Mouse (Mus musculus): Measurements from ENCODE around the gene Exosc9. TPM values are rescaled to one million over a fixed set of nuclear protein-coding genes. Genes with fewer than 3 reads are reported as not detected.
"Not testable (repeated sequence)": the region's sequence is repeated elsewhere in the genome, so short reads cannot be mapped to it uniquely, and the experiment has no call there.

The Exosc9 gene
- polyA plus RNA-seq, 1 experiment from 2014 or later, result 86.9 TPM

GRCm38 (mm10) chr3:36563666-36564065 lies 11.3 kb downstream of the Exosc9 start:
- peaks cover under 1% of the 10 kb centered on the region; the same call in 1 of the 2 replicates for H3K4me1 ChIP-seq
- H3K4me3 ChIP-seq, result no peak overlapping the region
- no peaks in the 10 kb centered on the region for H3K27me3 ChIP-seq
- no peak for ATAC-seq
- H3K9me3 ChIP-seq (replicated peaks), result no peaks in the 10 kb centered on the region
- peaks cover 86% of the 10 kb centered on the region for H3K36me3 ChIP-seq (ENCODE audit: poor library complexity, severe bottlenecking)
- no peak overlapping the region for H3K4me2 ChIP-seq
- no peak overlapping the region for H3K9ac ChIP-seq
- H3K27ac ChIP-seq, result no peak overlapping the region
- 94% methylated on average over 3 of the region's 3 CpGs for WGBS

GRCm38 (mm10) chr3:36569836-36570235 lies 17.4 kb downstream of the Exosc9 start:
- Histone ChIP-seq H3K9ac (peak overlapping the region; percentile 79), H3K9me3 (replicated peaks) (no peaks in the 10 kb centered on the region), H3K36me3 (ENCODE audit: poor library complexity, severe bottlenecking) (peaks cover 53% of the 10 kb centered on the region)

GRCm38 (mm10) chr3:36571361-36571826 lies 19.0 kb downstream of the Exosc9 start:
- H3K27ac ChIP-seq, result peak overlapping the region; percentile 75
- under 1% methylated on average over 46 of the region's 46 CpGs for WGBS
- no peaks in the 10 kb centered on the region for H3K27me3 ChIP-seq
- H3K4me1 ChIP-seq, result peaks cover 30% of the 10 kb centered on the region
- H3K36me3 ChIP-seq (ENCODE audit: poor library complexity, severe bottlenecking), result peaks cover 40% of the 10 kb centered on the region
- peak overlapping the region; percentile 85 for H3K4me3 ChIP-seq
- no peaks in the 10 kb centered on the region for H3K9me3 ChIP-seq (replicated peaks)
- peak overlapping the region; percentile 79 for H3K9ac ChIP-seq
- ATAC-seq, result no peak; the same call in 1 of the 2 replicates
- peak overlapping the region; percentile 88 for H3K4me2 ChIP-seq

More at GRCm38 (mm10) chr3:36569836-36570235, 17.4 kb downstream of the Exosc9 start:
- WGBS, result 83% methylated on average over 5 of the region's 5 CpGs
- Histone ChIP-seq H3K27ac (no peak overlapping the region), H3K4me3 (peak overlapping the region; percentile 85), H3K27me3 (no peaks in the 10 kb centered on the region), H3K4me1 (peaks cover 30% of the 10 kb centered on the region), H3K4me2 (peak overlapping the region; percentile 88)
- ATAC-seq, result no peak

GRCm38 (mm10) chr3:36571827-36572378 lies 19.5 kb downstream of the Exosc9 start, which contains the start of gene Ccna2:
Gene Ccna2, minus strand, starts transcription at chr3:36572150.
- Histone ChIP-seq H3K27ac (peak within 1 kb of the TSS; percentile 87), H3K9ac (peak within 1 kb of the TSS; percentile 79), H3K4me2 (peak within 1 kb of the TSS; percentile 88), H3K4me3 (peak within 1 kb of the TSS; percentile 85), H3K36me3 (ENCODE audit: poor library complexity, severe bottlenecking) (peaks cover 35% of the 10 kb centered on the region), H3K9me3 (replicated peaks) (no peaks in the 10 kb centered on the region), H3K27me3 (no peaks in the 10 kb centered on the region), H3K4me1 (peaks cover 30% of the 10 kb centered on the region)
- ATAC-seq, result peak; percentile 100
- WGBS, result under 1% methylated on average over 59 of the region's 60 CpGs

- Histone ChIP-seq H3K4me2 (no peak overlapping the region), H3K9me3 (replicated peaks) (no peaks in the 10 kb centered on the region), H3K27me3 (no peaks in the 10 kb centered on the region), H3K9ac (no peak overlapping the region), H3K36me3 (ENCODE audit: poor library complexity, severe bottlenecking) (peaks cover 12% of the 10 kb centered on the region; the same call in 1 of the 2 replicates), H3K27ac (no peak overlapping the region), H3K4me1 (0 out of 2 replicates have a peak, but pooled peaks cover 4% of the 10 kb centered on the region), H3K4me3 (no peak overlapping the region)
- no peak for ATAC-seq
- 76% methylated on average over 3 of the region's 3 CpGs for WGBS
Observed at GRCm38 (mm10) chr3:36598811-36599210, 46.4 kb downstream of the Exosc9 start.

- not testable (repeated sequence) for H3K9ac ChIP-seq; ATAC-seq; H3K4me1 ChIP-seq; H3K27ac ChIP-seq; H3K4me2 ChIP-seq; H3K9me3 ChIP-seq (replicated peaks); H3K27me3 ChIP-seq; H3K4me3 ChIP-seq
- H3K36me3 ChIP-seq (ENCODE audit: poor library complexity, severe bottlenecking), result peaks cover 11% of the 10 kb centered on the region; the same call in 1 of the 2 replicates
- 88% methylated on average over 8 of the region's 9 CpGs for WGBS
Observed at GRCm38 (mm10) chr3:36599773-36600172, 47.4 kb downstream of the Exosc9 start.

- no peaks in the 10 kb centered on the region for H3K27me3 ChIP-seq
- H3K4me3 ChIP-seq, result no peak overlapping the region
- 84% methylated on average over 7 of the region's 7 CpGs for WGBS
- H3K4me1 ChIP-seq, result no peaks in the 10 kb centered on the region
- ATAC-seq, result no peak
- no peak overlapping the region for H3K9ac ChIP-seq
- no peak overlapping the region for H3K27ac ChIP-seq
- no peak overlapping the region for H3K4me2 ChIP-seq
- no peaks in the 10 kb centered on the region for H3K9me3 ChIP-seq (replicated peaks)
- peaks cover 19% of the 10 kb centered on the region for H3K36me3 ChIP-seq (ENCODE audit: poor library complexity, severe bottlenecking)
Observed at GRCm38 (mm10) chr3:36605894-36606783, 53.7 kb downstream of the Exosc9 start.

- Histone ChIP-seq H3K9ac (peak overlapping the region; percentile 84), H3K4me3 (peak overlapping the region; percentile 69), H3K4me1 (peaks cover 12% of the 10 kb centered on the region), H3K4me2 (peak overlapping the region; percentile 63), H3K27ac (peak overlapping the region; percentile 63), H3K9me3 (replicated peaks) (no peaks in the 10 kb centered on the region), H3K36me3 (ENCODE audit: poor library complexity, severe bottlenecking) (peaks cover 6% of the 10 kb centered on the region; the same call in 1 of the 2 replicates), H3K27me3 (no peaks in the 10 kb centered on the region)
- peak; percentile 39 for ATAC-seq
- 3% methylated on average over 6 of the region's 6 CpGs for WGBS
Observed at GRCm38 (mm10) chr3:36612687-36613086, 60.3 kb downstream of the Exosc9 start.

GRCm38 (mm10) chr3:36613202-36613907 lies 60.9 kb downstream of the Exosc9 start, which contains the start of gene Bbs7:
Gene Bbs7, minus strand, starts transcription at chr3:36613477.
- H3K4me1 ChIP-seq, result peaks cover 12% of the 10 kb centered on the region
- peak within 1 kb of the TSS; percentile 84 for H3K9ac ChIP-seq
- ATAC-seq, result peak; percentile 100
- no peaks in the 10 kb centered on the region for H3K27me3 ChIP-seq
- 5% methylated on average over 35 of the region's 38 CpGs for WGBS
- H3K4me2 ChIP-seq, result peak within 1 kb of the TSS; percentile 63
- no peaks in the 10 kb centered on the region for H3K9me3 ChIP-seq (replicated peaks)
- peak within 1 kb of the TSS; percentile 69 for H3K4me3 ChIP-seq
- H3K36me3 ChIP-seq (ENCODE audit: poor library complexity, severe bottlenecking), result peaks cover 6% of the 10 kb centered on the region; the same call in 1 of the 2 replicates
- peak within 1 kb of the TSS; percentile 63 for H3K27ac ChIP-seq

GRCm38 (mm10) chr3:36613908-36614255 lies 61.5 kb downstream of the Exosc9 start:
- WGBS, result 68% methylated on average over 5 of the region's 5 CpGs
- H3K9ac ChIP-seq, result peak overlapping the region; percentile 84; the same call in 1 of the 2 replicates
- no peak for ATAC-seq
- H3K36me3 ChIP-seq (ENCODE audit: poor library complexity, severe bottlenecking), result peaks cover 1% of the 10 kb centered on the region; the same call in 1 of the 2 replicates
- H3K4me2 ChIP-seq, result peak overlapping the region; percentile 63
- H3K9me3 ChIP-seq (replicated peaks), result no peaks in the 10 kb centered on the region
- 0 out of 2 replicates have a peak overlapping the region, but pooled peaks have one; percentile 69 for H3K4me3 ChIP-seq
- H3K27ac ChIP-seq, result no peak overlapping the region
- H3K4me1 ChIP-seq, result peaks cover 12% of the 10 kb centered on the region
- no peaks in the 10 kb centered on the region for H3K27me3 ChIP-seq
